Mouse (Mus musculus) induced T-regulatory cell, adult 2 months (primary cell): ENCODE measurements at regions not wholly inside any gene's neighbourhood (a gene's known extent, or its start where the extent isn't known, plus 50 kb on each side); places are given as distances from the start of the nearest gene placed in this dataset.
A peak's percentile ranks its signal among the peaks of the same experiment; 100 is the strongest.

ENCODE experiments used
- DNase-seq: peaks from one replicate; pipeline ENCODE4 v3.0.0-alpha.2; 2012; ENCODE audit warnings: low read depth

DNA sequence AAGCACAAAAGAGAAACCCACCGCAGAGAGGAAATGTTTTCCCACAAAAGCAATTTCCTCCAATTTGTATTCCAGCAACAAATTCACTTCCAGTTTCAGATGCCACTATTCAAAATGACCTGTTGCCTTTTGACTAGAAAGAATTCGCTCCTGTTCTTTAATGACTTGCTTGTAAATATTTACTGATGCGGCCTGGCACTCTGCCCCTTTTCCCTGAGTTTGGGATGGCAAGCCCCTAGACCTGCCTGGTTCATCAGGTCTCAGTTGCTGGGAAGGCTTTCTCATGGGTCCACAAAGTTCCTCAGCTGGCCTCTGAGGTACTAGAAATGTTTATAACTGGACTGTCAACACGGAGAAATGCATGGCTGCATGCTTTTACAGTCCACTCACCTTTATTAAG lies 161.7 kb upstream of the Phactr1 start:
- DNase-seq, result no peak

DNA sequence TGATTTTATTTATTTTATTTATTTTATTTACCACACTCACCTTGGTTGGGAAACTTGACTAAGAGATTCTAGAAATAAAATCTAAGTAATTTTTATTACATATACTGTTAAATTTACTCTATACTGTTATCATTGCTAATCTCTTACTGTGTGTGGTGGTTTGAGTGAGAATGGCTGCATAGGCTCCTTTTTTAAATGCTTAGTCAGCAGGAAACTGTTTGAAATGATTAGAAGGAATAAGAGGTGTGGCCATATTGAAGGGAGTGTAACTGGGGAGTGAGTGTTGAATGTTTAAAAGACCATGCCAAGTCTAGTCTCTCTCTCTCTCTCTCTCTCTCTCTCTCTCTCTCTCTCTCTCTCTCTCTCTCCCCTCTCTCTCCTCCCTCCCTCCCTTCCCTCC lies 157.9 kb upstream of the Phactr1 start:
- DNase-seq, result no peak

DNA sequence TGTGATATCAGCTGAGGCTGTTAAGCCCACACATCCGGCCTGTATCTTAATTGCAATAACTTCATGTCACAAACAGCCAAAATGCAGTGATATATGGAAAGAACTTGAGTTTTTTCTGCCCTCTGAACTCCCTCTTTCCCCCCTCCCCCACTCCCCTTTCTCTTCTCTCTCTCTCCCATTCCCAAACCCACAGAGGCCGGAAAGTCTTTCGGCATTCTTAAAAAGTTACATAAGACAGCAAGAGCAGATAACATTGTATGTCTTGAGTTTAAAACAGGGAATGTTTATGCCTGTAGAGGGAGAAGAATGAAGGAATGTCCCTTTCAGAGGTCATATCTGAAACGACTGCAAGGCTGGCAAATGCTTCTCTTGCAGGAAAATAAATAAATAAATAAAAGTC lies 154.3 kb upstream of the Phactr1 start:
- DNase-seq, result no peak

DNA sequence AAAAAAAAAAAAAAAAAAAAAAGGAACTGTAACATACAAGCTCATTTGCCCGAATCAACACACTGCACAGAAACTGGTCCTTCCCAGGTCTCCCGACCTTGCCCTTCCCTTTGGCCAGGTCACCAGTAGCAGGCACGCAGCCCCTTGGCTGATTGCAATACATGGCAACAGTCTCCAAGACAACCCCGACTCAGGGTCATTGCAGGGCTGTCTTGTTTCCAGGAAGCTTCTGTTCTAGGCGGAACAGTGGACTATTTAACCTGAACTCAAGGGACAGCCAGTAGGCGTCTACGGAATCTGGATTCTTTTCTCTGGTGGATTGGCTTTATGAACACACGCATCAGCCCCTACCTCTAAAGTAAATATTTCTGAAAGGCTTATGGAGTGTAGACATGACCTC lies 153.5 kb upstream of the Phactr1 start:
- DNase-seq, result no peak

DNA sequence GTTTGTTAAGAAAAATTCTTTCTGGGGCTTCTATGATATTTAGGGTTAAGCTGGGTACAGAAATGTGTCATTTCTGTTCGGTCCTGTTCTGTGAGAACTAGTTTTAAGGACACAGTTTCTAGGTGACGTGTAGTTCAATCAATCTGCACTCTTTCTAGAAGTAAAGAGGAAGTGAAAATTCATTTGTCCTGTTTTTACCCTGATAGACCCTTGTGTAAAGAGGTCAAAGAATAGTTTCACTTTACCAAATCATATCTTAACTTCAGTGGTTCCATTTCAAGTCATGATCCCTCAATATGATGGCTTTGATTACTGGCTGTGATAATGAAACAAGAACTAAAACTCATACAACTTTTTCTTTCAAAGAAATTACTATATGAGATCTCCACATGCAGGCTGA lies 152.3 kb upstream of the Phactr1 start:
- no peak for DNase-seq

GRCm38 (mm10) chr13:42536501-42537210 lies 143.8 kb upstream of the Phactr1 start:
- no peak for DNase-seq

- no peak for DNase-seq
These were observed 142.4 kb upstream of the Phactr1 start for GRCm38 (mm10) chr13:42538046-42538445.

- no peak for DNase-seq
These were observed 135.8 kb upstream of the Phactr1 start for GRCm38 (mm10) chr13:42544536-42545094.

DNA sequence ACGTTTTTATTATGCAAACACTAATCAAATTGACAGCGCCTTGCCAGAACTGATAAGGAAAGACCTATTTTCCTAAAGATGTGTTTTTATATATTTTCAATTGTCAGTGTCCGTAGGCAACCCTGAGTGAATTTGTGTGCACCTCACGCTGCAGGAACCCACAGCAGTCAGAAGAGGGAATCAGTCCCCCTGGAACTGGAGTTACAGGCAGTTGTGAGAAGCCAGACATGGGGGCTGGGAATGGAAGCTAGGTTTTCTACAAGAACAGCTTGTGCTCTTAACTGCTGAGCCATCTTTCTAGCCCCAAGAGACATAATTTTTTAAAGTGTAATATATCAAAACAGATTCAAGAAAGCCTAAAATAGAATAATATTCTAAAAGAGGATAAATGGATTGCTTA lies 134.0 kb upstream of the Phactr1 start:
- DNase-seq, result no peak

DNA sequence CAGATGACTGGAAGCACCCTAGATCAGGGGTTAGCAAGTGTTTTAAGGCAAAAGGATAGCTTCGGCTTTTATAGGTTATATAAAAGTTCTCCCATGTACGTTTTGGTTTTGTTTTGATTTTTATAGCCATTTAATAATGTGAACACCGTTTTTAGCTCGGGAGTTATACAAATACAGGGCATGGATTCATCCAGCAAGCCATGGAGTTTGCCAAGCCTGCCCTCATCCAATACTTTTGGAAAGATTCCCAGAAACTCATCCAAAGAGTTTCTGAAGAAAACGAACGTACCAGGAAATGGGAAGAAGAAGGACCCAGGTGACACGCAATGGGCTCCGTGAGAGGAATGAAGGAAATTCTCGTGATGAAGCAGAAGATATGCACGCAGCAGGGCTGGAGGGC lies 133.6 kb upstream of the Phactr1 start:
- DNase-seq, result no peak

DNA sequence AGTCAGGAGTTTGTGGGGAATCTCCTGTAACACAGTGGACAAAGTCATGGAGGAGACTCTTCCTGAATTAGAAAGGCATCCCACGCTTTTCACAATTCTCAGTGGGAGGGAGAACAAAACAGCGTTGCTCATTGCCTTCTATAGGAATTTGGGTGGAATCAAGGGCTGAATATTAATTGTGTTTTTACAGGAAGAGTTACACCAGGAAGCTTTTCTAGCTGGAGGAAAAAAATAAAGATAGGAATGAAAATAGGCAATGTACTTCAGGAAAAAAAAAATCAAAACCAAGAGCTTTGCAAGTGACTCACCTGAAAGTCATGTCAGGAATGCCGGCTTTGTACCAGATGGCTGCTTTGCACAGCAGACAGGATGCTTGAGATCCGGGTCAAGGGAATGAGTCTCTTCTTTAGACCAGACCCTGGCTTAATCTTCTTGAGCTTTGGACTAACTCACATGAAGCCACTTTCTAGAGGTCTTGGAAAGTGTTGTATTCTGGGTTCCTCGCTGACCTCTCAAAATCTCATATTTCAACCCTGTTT lies 131.3 kb upstream of the Phactr1 start:
- no peak for DNase-seq

DNA sequence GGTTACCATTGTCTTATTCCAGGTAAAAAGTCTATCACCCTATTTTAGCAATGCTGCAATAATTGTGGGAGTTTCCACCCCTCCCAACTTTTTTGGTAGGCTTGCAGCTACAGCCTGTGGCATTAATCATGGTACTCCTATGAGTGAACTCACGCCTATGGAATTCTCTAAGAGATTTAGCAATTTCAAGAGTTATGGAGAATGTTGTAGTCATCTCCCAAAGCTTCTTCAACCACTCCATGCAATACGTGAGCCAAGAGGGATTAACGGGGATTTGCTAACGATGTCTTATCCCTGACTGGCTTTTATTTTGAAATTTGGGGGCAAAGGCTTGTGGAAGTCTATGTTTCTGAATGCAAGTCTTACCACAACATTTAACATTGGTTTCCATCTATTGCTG lies 125.5 kb upstream of the Phactr1 start:
- DNase-seq, result no peak

DNA sequence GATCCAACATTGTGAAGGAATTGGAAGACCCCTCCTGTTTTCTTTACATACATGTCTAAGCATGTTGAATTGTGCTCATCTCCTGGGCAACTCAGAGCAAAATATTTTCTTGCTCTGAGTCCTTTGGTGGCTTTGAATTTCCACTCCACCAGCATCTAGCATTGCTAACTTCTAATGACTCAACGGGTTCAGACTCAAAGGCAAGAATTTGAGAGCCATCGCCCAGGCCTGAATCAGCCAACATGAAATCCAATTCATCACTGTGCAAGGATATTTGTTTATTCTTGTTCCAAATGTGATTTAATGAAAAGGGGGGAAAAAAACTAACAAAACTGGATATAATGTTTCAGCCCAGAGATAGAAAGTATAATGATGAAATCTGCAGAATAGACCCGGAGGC lies 121.9 kb upstream of the Phactr1 start:
- DNase-seq, result no peak

DNA sequence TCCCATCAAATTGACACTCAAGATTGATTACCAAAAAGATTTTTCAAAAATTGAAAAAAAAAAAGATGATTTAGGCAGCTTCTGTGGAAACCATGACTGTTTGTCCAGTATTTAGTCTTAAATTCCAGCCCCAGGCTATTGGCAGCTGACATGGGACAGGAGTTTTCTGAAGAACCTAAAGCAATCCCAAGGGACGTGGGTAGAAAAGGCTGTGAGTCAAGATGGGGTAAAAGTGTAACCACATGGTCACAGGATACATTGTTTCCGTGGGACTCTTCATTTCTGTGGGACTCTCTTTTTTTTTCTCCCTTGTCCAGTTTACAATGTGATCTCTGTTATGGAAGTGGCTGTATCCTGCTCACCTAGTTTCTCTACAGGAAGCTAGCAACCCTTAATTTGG lies 119.0 kb upstream of the Phactr1 start:
- no peak for DNase-seq

- DNase-seq, result no peak
These were observed 114.9 kb upstream of the Phactr1 start for GRCm38 (mm10) chr13:42565291-42566058.

DNA sequence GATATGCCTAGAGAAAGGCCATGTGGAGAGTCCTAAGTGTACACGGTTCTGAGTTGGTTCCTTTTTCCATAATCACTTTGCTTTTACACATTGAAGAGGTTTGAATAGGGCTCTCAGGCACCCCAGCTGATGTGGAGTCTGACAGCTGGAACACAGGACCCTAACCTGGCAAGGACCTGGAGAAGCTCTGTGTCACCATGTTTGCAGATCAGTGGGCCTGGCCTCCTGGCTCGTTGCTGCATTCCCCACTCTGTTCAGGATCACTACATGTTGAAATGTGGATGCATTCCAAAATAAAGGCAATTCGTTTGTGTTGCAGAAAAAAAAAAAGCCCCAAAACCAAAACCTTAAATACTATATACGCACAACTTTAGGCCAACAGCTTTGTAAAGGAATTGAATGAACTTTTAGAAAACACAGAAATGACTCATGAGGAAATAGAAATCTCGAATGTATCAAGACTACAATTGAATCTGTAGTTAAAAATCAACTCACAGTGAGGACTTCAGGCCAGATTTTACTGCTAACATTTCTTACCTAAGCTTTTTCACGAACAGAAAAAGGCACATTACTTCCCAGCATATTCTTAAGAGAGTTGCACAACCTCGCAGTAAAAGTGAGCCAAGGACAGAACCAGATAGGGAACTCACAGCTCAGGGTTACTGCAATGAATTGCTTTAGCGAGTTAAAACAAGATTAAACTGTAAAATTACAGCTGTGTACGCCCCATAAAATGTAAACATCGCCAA lies 109.6 kb upstream of the Phactr1 start:
- no peak for DNase-seq

DNA sequence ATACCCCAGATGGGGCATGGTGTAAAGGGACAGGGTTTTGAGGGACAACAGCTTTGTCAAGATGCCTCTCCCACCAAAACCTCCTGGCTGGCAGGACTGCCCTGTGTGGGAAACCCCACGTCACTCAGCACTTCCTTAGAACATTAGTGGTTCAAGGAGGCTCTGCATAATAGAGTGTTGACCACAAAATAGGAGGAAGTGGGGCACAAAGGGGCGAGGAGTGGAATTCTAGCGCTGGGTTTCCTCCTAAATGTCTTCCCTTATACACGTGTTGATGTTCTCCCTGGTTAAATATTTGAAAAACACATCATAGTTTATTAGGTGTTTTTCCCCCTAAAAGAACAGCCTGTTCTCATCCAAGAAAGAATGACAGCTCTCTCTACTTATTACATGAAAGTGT lies 106.2 kb upstream of the Phactr1 start:
- no peak for DNase-seq

DNA sequence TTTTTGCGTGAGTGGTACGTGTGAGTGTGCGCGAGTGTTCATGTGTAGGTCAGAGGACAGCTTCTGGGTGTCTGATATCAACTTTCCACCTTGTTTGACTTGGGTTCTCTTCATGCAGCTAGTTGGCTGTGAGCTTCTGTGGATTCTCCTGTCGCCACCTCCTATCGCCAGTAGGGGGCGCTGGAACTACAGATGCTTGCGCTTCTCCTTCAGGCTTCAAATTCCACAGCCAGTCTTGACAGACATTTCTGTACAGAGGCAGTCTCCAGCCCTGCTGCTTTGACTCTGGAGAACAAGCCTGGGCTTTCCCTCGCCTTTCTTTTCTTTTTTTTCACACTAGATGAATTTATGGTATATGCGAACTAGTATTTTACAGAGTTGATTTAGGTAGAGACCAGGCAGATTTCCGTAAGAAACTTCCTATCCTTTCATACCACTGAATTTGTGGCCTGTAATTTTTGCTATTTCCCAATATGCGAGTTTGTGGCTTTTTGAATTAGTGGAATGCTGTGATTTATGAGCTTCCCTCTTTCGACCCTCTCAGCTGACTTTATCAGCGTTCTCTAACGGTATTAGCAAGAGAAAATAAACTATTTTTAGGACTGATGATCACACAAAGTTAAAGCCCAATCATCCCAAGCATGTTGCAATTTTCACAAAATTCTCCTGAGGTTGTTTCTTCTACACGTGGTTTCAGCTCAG lies 104.5 kb upstream of the Phactr1 start:
- DNase-seq, result peak; percentile 56

- no peak for DNase-seq
These were observed 101.0 kb upstream of the Phactr1 start for GRCm38 (mm10) chr13:42579471-42579870.

GRCm38 (mm10) chr13:42589136-42589535 lies 91.3 kb upstream of the Phactr1 start:
- peak; percentile 2 for DNase-seq

GRCm38 (mm10) chr13:42589607-42590006 lies 90.8 kb upstream of the Phactr1 start:
- peak; percentile 3 for DNase-seq

DNA sequence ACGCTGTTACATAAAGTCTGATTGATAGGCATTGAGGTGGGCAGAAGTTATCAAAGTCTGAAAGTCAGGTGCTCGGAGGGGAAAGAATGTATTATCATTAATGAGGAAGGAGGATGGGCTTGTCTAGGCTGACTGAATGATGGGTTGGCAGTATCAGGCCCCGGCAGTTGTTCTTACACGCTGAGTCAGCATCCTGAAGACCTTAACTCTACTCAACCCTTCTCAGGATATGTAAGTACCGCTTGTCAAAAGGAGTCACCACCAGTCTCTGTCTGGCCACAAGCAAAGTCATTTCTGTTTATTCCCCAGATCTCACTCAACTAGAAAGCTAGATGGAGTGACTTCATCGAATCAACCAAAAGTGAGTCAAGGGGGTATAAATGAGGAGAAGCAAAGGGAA lies 90.0 kb upstream of the Phactr1 start:
- DNase-seq, result no peak
